Mouse (Mus musculus) embryonic facial prominence, embryonic 14.5 days (tissue): ENCODE measurements at regions not wholly inside any gene's neighbourhood (a gene's known extent, or its start where the extent isn't known, plus 50 kb on each side); places are given as distances from the start of the nearest gene placed in this dataset.
"Not testable (repeated sequence)": the region's sequence is repeated elsewhere in the genome, so short reads cannot be mapped to it uniquely, and the experiment has no call there.

Source experiments
- ATAC-seq: fragments of 200-750 bp; cut with Nextera tagmentation; 2 replicates; pipeline ENCODE4 v1.8.0; 2017; ENCODE audit warnings: low read depth, moderate number of reproducible peaks, moderate TSS enrichment
- DNase-seq: peaks from one replicate; pipeline ENCODE4 v3.0.0-alpha.2; 2015; ENCODE audit warnings: low spot score
- H3K27ac ChIP-seq: fragments of 300-500 bp; sonication (generic); replicated peaks from 2 replicates; pipeline ENCODE4 v1.5.1; 2014; ENCODE audit warnings: low read depth, mild to moderate bottlenecking, low read length, moderate library complexity
- H3K27me3 ChIP-seq: fragments of 300-500 bp; sonication (generic); replicated peaks from 2 replicates; pipeline ENCODE4 v1.6.1; 2014; ENCODE audit warnings: low read length; ENCODE audit not compliant: control insufficient read depth, insufficient read depth
- H3K36me3 ChIP-seq: fragments of 300-500 bp; sonication (generic); 2 replicates; pipeline ENCODE4 v1.6.1; 2014; ENCODE audit warnings: low read length, mixed read lengths; ENCODE audit not compliant: control insufficient read depth, insufficient read depth
- H3K4me1 ChIP-seq: fragments of 300-500 bp; sonication (generic); 2 replicates; pipeline ENCODE4 v1.6.1; 2014; ENCODE audit warnings: antibody characterized with exemption, low read length; ENCODE audit not compliant: control insufficient read depth, insufficient read depth
- H3K4me2 ChIP-seq: fragments of 300-500 bp; sonication (generic); 2 replicates; pipeline ENCODE4 v1.6.1; 2014; ENCODE audit warnings: low read depth, mild to moderate bottlenecking, low read length, moderate library complexity, mixed read lengths
- H3K4me3 ChIP-seq: fragments of 300-500 bp; sonication (generic); 2 replicates; pipeline ENCODE4 v1.5.1; 2014; ENCODE audit warnings: low read depth, mild to moderate bottlenecking, low read length
- H3K9ac ChIP-seq: fragments of 300-500 bp; sonication (generic); 2 replicates; pipeline ENCODE4 v1.6.1; 2014; ENCODE audit warnings: low read depth, mild to moderate bottlenecking, low read length, moderate library complexity, mixed read lengths
- H3K9me3 ChIP-seq: fragments of 300-500 bp; sonication (generic); 2 replicates; pipeline ENCODE4 v1.6.1; 2016; ENCODE audit warnings: low read length; ENCODE audit not compliant: control insufficient read depth
- WGBS: fragments of 180-500 bp; shearing (Covaris S2); extraction: QIAGEN DNeasy Blood & Tissue Kit; methylation state at CpG from one replicate; pipeline ENCODE4 v1.1.7; 2014; 5-methylcytosine and 5-hydroxymethylcytosine counted together

DNA sequence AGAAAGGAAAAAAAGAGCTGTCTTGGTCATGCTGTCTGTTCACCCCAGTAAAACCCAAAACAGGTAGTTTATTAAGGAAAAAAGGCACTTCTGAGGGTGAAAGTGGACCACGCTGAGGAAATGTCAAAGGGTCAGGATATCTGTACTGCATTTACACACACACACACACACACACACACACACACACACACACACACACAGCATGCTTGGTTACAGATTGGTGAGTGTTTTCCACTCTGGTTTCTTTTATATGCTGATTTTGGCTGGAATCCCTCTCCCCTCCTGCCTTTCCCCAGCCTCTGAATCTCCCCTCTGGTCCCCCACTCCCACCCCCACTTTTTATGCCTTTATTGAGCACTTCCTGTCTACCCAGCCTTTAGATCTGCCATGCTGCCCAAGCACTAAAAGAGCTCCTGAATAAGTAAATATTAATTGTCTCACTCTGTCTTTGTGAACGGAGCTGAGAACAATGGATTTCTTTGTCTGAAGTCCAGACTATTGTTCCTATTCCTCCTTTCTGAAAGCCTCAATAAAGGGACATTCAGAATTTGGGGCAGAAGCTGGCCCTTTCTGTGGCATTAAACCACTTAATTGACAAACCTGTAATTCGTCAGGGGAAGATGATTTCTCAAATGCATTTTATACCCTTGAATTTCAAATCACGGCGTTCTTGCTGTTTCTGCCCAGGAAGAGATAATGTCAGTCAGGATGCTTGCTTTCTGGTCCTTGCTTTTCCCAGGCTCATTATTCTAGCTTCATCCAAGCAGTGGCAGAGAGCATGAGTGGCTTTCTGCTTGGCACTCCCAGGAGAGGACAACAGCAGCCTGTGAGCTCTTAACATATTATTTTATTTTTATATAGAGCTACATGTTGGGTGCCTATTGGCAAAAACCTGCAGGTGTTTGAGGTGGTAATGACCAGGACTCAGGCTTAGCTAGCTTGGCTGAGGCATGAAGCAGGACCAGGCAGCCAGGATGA lies 187.8 kb downstream of the Zfp619 start:
- Histone ChIP-seq H3K4me1 (no peaks in the 10 kb centered on the region), H3K4me2 (no peak overlapping the region), H3K9me3 (no peaks in the 10 kb centered on the region), H3K9ac (no peak overlapping the region), H3K36me3 (no peaks in the 10 kb centered on the region), H3K27me3 (no peaks in the 10 kb centered on the region), H3K4me3 (no peak overlapping the region), H3K27ac (no peak overlapping the region)
- ATAC-seq (no peak), DNase-seq (peak; percentile 19)
- WGBS = 24% methylated on average over 5 of the region's 5 CpGs

DNA sequence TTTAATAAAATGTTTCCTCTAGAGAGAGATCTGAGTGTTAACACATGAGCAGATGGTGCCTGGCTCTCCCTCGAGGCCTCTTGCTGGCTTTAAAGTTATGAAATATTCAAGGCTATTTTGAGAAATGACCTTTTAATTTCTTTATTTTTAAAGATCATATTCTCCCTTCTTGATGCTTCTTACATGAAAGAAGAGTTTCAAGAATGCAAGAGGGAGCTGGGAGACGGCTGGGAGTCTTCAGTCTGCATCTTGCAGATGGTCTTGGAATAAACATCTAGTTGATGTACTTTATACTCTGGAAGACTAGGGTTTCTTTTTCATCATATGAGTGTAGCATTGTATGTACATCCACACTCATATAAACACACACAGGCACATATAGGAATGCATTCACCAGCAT lies 189.0 kb downstream of the Zfp619 start:
- no peaks in the 10 kb centered on the region for H3K36me3 ChIP-seq
- H3K4me3 ChIP-seq = no peak overlapping the region
- H3K4me1 ChIP-seq = no peaks in the 10 kb centered on the region
- ATAC-seq = no peak
- H3K4me2 ChIP-seq = no peak overlapping the region
- no peak overlapping the region for H3K9ac ChIP-seq
- no peaks in the 10 kb centered on the region for H3K27me3 ChIP-seq
- no peaks in the 10 kb centered on the region for H3K9me3 ChIP-seq
- no peak overlapping the region for H3K27ac ChIP-seq
- DNase-seq = no peak
- WGBS = 54% methylated on average over 2 of the region's 2 CpGs

DNA sequence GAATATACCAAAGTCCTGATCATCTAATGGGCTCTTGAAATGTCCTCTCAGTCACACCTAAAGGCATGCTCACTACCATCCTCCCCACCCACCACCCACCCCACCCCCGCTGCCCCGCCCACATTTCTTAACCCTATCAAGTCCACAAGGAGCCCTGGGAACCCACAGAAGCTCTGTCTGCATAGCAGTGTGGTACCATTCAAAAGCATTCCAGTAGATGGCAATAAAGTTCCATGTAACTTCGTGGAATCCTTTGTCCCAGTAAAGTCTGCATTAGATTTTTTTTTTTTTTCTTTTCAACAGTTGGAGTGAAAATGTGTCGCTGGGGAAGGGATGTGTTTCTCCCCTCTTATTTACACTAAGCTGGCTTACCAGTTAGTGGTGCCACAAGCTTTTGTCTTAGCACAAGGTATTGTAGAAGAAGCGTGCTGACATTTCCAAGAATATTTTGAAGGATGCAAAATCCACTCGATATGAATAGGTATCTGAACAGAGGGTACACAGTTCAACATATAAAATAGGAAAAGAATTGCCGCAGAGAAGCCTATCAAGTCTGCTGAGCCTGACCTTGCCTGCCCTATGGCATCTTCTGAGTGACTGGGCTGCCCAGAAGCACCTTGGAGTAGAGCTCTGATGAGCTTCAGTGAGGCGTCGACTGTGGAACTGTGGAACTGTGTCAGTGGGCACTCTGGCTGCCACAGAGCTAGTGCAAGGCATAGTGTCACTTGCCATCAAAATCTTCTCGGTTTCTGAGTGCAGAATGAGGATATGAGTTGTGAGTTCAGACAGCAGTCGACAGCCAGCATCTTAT lies 199.0 kb downstream of the Zfp619 start:
- Histone ChIP-seq H3K9ac (no peak overlapping the region), H3K27me3 (no peaks in the 10 kb centered on the region), H3K27ac (no peak overlapping the region), H3K4me1 (no peaks in the 10 kb centered on the region), H3K4me3 (no peak overlapping the region), H3K9me3 (no peaks in the 10 kb centered on the region), H3K4me2 (peak overlapping the region; percentile 29), H3K36me3 (no peaks in the 10 kb centered on the region)
- 20% methylated on average over 11 of the region's 11 CpGs for WGBS
- peak; percentile 76 for ATAC-seq
- DNase-seq = peak; percentile 68

DNA sequence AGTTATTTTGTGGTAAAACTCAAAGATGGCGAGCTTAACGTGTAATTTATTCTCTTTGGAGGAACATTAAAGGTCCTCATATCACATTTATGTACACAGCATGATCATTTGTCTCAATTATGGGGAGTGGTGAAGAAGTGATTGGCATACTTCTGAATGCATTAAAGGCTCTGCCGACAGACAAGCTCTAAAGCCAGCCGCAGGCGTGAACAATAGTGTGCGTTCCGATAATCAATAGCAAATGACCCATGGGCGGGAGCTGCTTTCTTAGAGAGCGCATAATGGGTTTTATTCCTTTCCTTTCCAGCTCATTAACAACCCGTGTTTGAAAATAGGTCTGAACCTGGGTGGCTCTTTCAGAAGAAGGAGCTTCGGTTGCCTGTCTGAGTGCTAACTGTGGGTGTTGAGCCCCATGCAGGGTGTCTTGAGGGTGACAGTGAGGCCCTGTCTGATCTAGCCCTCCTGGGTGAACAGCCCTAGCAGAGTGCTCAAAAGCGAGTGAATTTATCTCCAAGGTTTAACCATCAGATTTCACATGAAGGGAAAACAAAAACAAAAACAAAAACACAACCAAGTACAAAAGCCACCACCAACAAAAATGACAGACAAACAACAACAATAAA lies 210.5 kb downstream of the Zfp619 start:
- H3K4me1 ChIP-seq = no peaks in the 10 kb centered on the region
- H3K4me3 ChIP-seq = no peak overlapping the region
- DNase-seq (no peak), ATAC-seq (no peak)
- H3K27me3 ChIP-seq = no peaks in the 10 kb centered on the region
- WGBS = 67% methylated on average over 12 of the region's 12 CpGs
- no peak overlapping the region for H3K4me2 ChIP-seq
- H3K9me3 ChIP-seq = no peaks in the 10 kb centered on the region
- no peak overlapping the region for H3K27ac ChIP-seq
- no peak overlapping the region for H3K9ac ChIP-seq
- H3K36me3 ChIP-seq = no peaks in the 10 kb centered on the region

DNA sequence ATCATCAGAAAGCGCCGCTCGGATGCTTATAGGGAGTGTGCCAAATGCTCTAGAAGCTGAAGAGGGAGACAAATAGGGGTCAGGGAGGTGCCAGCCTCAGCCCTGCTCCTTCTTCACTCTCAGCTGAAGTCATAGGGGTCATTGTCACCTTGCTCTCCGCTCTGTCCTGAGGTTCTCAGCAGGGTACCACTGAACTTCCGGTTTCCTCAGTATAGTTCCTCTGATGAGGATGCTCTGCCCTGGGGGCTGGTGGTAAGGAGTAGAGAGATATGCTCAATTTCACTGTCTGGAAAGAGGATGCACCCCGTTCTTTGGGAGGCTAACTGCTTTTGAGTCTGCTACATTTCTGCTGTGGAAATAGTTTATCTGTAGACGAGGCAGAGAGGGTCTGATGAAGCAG lies 211.4 kb downstream of the Zfp619 start:
- ATAC-seq = no peak
- no peak for DNase-seq
- Histone ChIP-seq H3K4me1 (no peaks in the 10 kb centered on the region), H3K27ac (no peak overlapping the region), H3K9ac (no peak overlapping the region), H3K36me3 (no peaks in the 10 kb centered on the region), H3K27me3 (no peaks in the 10 kb centered on the region), H3K4me3 (no peak overlapping the region), H3K9me3 (no peaks in the 10 kb centered on the region), H3K4me2 (no peak overlapping the region)
- WGBS = 77% methylated on average over 7 of the region's 7 CpGs

DNA sequence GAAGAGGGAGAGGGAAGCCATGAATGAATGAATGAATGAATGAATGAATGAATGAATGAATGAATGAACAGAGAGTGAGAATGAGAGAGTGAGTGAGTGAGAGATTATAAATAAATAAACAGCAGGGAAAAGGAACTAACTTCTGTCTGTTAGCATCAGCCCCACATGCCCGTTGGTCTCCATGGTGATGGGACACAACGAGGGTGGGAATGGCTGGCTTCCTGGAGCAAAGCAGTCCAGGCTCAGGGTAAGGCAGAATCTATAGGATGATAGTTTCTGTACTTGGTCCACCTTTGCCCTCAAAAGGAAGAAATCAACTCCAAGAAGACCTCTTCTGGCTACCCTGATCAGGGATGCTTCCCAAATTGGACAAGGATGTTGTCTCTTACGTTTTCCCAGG lies 212.2 kb downstream of the Zfp619 start:
- Histone ChIP-seq H3K4me3 (no peak overlapping the region), H3K4me2 (no peak overlapping the region), H3K27me3 (no peaks in the 10 kb centered on the region), H3K9me3 (no peaks in the 10 kb centered on the region), H3K9ac (no peak overlapping the region), H3K4me1 (no peaks in the 10 kb centered on the region), H3K36me3 (no peaks in the 10 kb centered on the region), H3K27ac (no peak overlapping the region)
- DNase-seq (no peak), ATAC-seq (no peak)
- 45% methylated on average over 3 of the region's 3 CpGs for WGBS

DNA sequence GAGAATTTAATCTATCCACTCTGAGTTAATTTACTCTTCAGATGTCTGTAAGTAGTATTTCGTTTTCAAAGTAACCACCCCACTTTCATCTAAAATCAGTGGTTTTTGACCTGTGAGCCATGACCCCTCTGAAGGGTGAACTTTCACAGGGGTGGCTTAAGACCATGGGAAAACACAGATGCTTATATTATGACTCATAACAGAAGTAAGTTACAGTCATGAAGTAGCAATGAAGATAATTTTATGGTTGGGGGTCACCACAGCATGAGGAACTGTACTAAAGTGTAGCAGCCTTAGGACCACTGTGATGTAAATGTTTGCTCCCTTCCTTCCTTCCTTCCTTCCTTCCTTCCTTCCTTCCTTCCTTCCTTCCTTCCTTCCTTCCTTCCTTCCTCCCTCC lies 215.2 kb downstream of the Zfp619 start:
- DNase-seq = no peak
- Histone ChIP-seq H3K9ac (no peak overlapping the region), H3K27ac (no peak overlapping the region), H3K27me3 (no peaks in the 10 kb centered on the region), H3K36me3 (no peaks in the 10 kb centered on the region), H3K4me1 (no peaks in the 10 kb centered on the region), H3K4me3 (no peak overlapping the region), H3K4me2 (no peak overlapping the region), H3K9me3 (no peaks in the 10 kb centered on the region)
- no peak for ATAC-seq
- WGBS = 57% methylated on average over 1 of the region's 1 CpGs

DNA sequence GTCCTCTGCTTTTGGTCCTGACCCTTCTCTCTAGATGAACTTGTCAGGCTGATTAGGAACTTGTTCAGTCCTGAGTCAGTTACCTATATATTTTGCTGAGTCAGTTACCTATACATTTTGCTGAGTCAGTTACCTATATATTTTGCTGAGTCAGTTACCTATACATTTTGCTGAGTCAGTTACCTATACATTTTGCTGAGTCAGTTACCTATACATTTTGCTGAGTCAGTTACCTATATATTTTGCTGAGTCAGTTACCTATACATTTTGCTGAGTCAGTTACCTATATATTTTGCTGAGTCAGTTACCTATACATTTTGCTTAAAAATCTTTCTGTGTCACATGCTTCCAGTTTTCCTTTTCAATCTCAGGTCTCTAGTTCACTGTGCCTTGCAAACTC lies 230.8 kb downstream of the Zfp619 start:
- H3K4me3 ChIP-seq, ATAC-seq, DNase-seq, H3K27ac ChIP-seq, H3K4me1 ChIP-seq, H3K27me3 ChIP-seq, H3K9me3 ChIP-seq, H3K36me3 ChIP-seq, H3K4me2 ChIP-seq, H3K9ac ChIP-seq: not testable (repeated sequence)
